Comparison of ENCODE assay signal across 7 mouse cellular contexts in the genomic region with DNA sequence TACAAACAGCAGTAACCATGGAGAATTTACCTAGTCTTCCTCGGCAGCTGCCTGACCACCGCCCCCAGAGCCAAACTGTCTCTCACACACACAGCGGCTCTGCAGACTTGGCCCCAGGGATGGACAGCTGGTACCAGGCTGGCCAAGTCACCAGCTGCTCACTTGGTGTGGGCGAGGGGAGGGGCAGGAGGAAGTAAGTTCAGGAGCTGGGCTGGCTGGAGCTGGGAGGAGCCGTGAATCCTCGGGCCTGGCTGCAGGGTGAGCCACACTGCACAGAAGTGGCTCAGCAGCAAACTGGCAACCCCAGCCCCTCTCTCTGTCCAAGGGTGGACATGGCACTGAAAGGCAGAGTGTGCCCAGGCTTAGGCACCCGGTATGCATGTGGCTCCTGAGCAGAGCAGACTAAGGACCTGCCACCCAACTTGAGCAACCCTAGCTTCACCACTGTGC. TPM values are rescaled to one million over a fixed set of nuclear protein-coding genes. Genes with fewer than 3 reads are reported as not detected.
A peak's percentile ranks its signal among the peaks of the same experiment; 100 is the strongest.
DNase-seq lines count a peak whose midpoint lies in the region; ATAC-seq and TF ChIP-seq lines count a peak whose summit lies in the region.

No protein-coding gene starts in this region.

- no peaks in the 10 kb centered on the region for H3K9me3 ChIP-seq in hindbrain, embryonic 13.5 days

- peak overlapping the region; percentile 99 for H3K9ac ChIP-seq in hindbrain, embryonic 13.5 days

- peak; percentile 54 to 64 for DNase-seq in adrenal gland, adult 18-20 months (ENCODE audit: low spot score in 2 of 2)
- peak; percentile 52 to 63 for DNase-seq in cerebellum, postnatal 36 days
- DNase-seq in gastrocnemius, adult 18-20 months (ENCODE audit: low spot score), result peak; percentile 83
- peak; percentile 72 to 73 for DNase-seq in left cerebral cortex, adult 2 months (ENCODE audit: extremely low spot score in 1 of 2, low spot score in 2 of 2)
- peak; percentile 90 to 94 for DNase-seq in right cerebral cortex, postnatal 10 days (ENCODE audit: low spot score in 2 of 2)

- no peak for TF ChIP-seq CTCF in left cerebral cortex, adult 2 months (IDR thresholded peaks at IDR 0.05)

- H3K36me3 ChIP-seq in hindbrain, embryonic 13.5 days, result peaks cover 29% of the 10 kb centered on the region
- peaks cover 19% of the 10 kb centered on the region for H3K36me3 ChIP-seq in macrophage (ENCODE audit: inconsistent target)

- peaks cover 61% of the 10 kb centered on the region for H3K4me1 ChIP-seq in hindbrain, embryonic 13.5 days (replicated peaks)

- ATAC-seq in hindbrain, embryonic 13.5 days (ENCODE audit: low FRiP score), result peak; percentile 63

- H3K27ac ChIP-seq in hindbrain, embryonic 13.5 days, result peak overlapping the region; percentile 99
- peak overlapping the region; percentile 95 for H3K27ac ChIP-seq in left cerebral cortex, adult 2 months
- H3K27ac ChIP-seq in macrophage, result peak overlapping the region; percentile 15; the same call in 1 of the 2 replicates

- peak overlapping the region; percentile 95 for H3K4me3 ChIP-seq in hindbrain, embryonic 13.5 days
- peak overlapping the region; percentile 70 for H3K4me3 ChIP-seq in left cerebral cortex, adult 2 months
- H3K4me3 ChIP-seq in macrophage (ENCODE audit: inconsistent target), result no peak overlapping the region

- H3K79me2 ChIP-seq in macrophage (ENCODE audit: inconsistent target), result peaks cover 39% of the 10 kb centered on the region

- intact Hi-C loops in left cerebral cortex, adult 2 months (cut with DNase I), result loop anchor here (10.0 kb wide), 1 partner anchor 184 kb away; the partner anchor contains the start of gene Rilpl1

- H3K27me3 ChIP-seq in hindbrain, embryonic 13.5 days, result no peaks in the 10 kb centered on the region

- H3K4me2 ChIP-seq in hindbrain, embryonic 13.5 days, result peak overlapping the region; percentile 93

- whole genome bisulfite sequencing in hindbrain, embryonic 13.5 days, result 7% methylated on average over 7 of the region's 7 CpGs
- WGBS in macrophage (ENCODE audit: missing documents), result 14% methylated on average over 7 of the region's 7 CpGs

RNA-seq across cellular contexts. Expression of gene Cdk2ap1, which starts 11.7 kb away (rescaled TPM):
- total RNA-seq in adrenal gland, adult 18-20 months (2021), result 100 to 1,000 TPM; 153 to 174 TPM
- 100 to 1,000 TPM; 146 to 161 TPM for total RNA-seq in gastrocnemius, adult 18-20 months (2021)
- 67.9 and 68.6 TPM in 2 replicates for polyA plus RNA-seq in hindbrain, embryonic 13.5 days (2015; fragmentation: Nextera tagmentation; extraction: Ambion mirVana)
- 100 to 1,000 TPM; 163 to 170 TPM for total RNA-seq in left cerebral cortex, adult 2 months (2021)
- total RNA-seq in macrophage (2018; cell fraction: chromatin; rRNA removed), result 10 to 100 TPM in 23 of 26 experiments, 1 to 10 TPM in 3; 8.9 to 29.7 (median 15.4) TPM
- total RNA-seq in macrophage (2018; cell fraction: cytosol; rRNA removed), result 10 to 100 TPM; 29.5 to 64.1 (median 46.8) TPM
- 10 to 100 TPM in 25 of 26 experiments, 1 to 10 TPM in 1; 9.7 to 43.6 (median 18.0) TPM for total RNA-seq in macrophage (2018; cell fraction: nucleus; rRNA removed)
- polyA plus RNA-seq in macrophage (2018), result 42.3 to 77.9 TPM (median 75.7 TPM) in 3 replicates

RNA-seq across cellular contexts. Expression of gene 2810006K23Rik, which starts 23.2 kb away (rescaled TPM):
- 10 to 100 TPM; 12.9 to 13.4 TPM for total RNA-seq in adrenal gland, adult 18-20 months (2021)
- total RNA-seq in gastrocnemius, adult 18-20 months (2021), result 1 to 10 TPM; 7.3 to 7.7 TPM
- polyA plus RNA-seq in hindbrain, embryonic 13.5 days (2015; fragmentation: Nextera tagmentation; extraction: Ambion mirVana), result 15.5 and 16.2 TPM in 2 replicates
- total RNA-seq in left cerebral cortex, adult 2 months (2021), result 10 to 100 TPM; 13.2 to 13.6 TPM
- 10 to 100 TPM in 2 of 26 experiments, 1 to 10 TPM in 15, under 1 TPM in 3, not detected in 6; 0.37 to 11.4 (median 4.6) TPM for total RNA-seq in macrophage (2018; cell fraction: chromatin; rRNA removed)
- total RNA-seq in macrophage (2018; cell fraction: cytosol; rRNA removed), result 10 to 100 TPM in 11 of 26 experiments, 1 to 10 TPM in 15; 3.6 to 12.0 (median 9.4) TPM
- 10 to 100 TPM in 2 of 26 experiments, 1 to 10 TPM in 21, under 1 TPM in 2, not detected in 1; 0.92 to 13.2 (median 2.8) TPM for total RNA-seq in macrophage (2018; cell fraction: nucleus; rRNA removed)
- polyA plus RNA-seq in macrophage (2018), result 10.0 to 15.0 TPM (median 13.1 TPM) in 3 replicates

RNA-seq across cellular contexts. Expression of gene Mphosph9, which starts 23.4 kb away (rescaled TPM):
- total RNA-seq in adrenal gland, adult 18-20 months (2021), result 1 to 10 TPM; 5.7 to 7.6 TPM
- 1 to 10 TPM; 3.1 to 3.3 TPM for total RNA-seq in gastrocnemius, adult 18-20 months (2021)
- 14.0 and 14.3 TPM in 2 replicates for polyA plus RNA-seq in hindbrain, embryonic 13.5 days (2015; fragmentation: Nextera tagmentation; extraction: Ambion mirVana)
- total RNA-seq in left cerebral cortex, adult 2 months (2021), result 10 to 100 TPM; 20.9 to 23.1 TPM
- total RNA-seq in macrophage (2018; cell fraction: chromatin; rRNA removed), result 10 to 100 TPM in 16 of 26 experiments, 1 to 10 TPM in 10; 2.0 to 39.8 (median 11.8) TPM
- total RNA-seq in macrophage (2018; cell fraction: cytosol; rRNA removed), result 1 to 10 TPM in 25 of 26 experiments, under 1 TPM in 1; 0.96 to 3.0 (median 1.9) TPM
- total RNA-seq in macrophage (2018; cell fraction: nucleus; rRNA removed), result 10 to 100 TPM in 5 of 26 experiments, 1 to 10 TPM in 20, under 1 TPM in 1; 0.75 to 20.8 (median 6.5) TPM
- 1.4 to 2.4 TPM (median 2.1 TPM) in 3 replicates for polyA plus RNA-seq in macrophage (2018)

Comparison
In these comparisons a context has a peak if more than half of its experiments do, and no peak if none do; other contexts are left out.
1. H3K27ac ChIP-seq: peak in every context shown above with its lines; median percentile 99 in hindbrain, embryonic 13.5 days; 95 in left cerebral cortex, adult 2 months; 15 in macrophage.